Mouse (Mus musculus): Measurements from ENCODE around the gene Ptx3.
A peak's percentile ranks its signal among the peaks of the same experiment; 100 is the strongest.
"Not testable (repeated sequence)": the region's sequence is repeated elsewhere in the genome, so short reads cannot be mapped to it uniquely, and the experiment has no call there.

Ptx3 gene

GRCm38 (mm10) chr3:66219655-66220191 is at the start of gene Ptx3:
Gene Ptx3 (plus strand): TSS chr3:66219910.
- ATAC-seq (ENCODE audit: insufficient number of reproducible peaks, low FRiP score, low TSS enrichment) = no peak

GRCm38 (mm10) chr3:66172907-66173306 is 46.8 kb upstream of the Ptx3 start:
- no peak for ATAC-seq (ENCODE audit: insufficient number of reproducible peaks, low FRiP score, low TSS enrichment)

- no peak for ATAC-seq (ENCODE audit: insufficient number of reproducible peaks, low FRiP score, low TSS enrichment)
Observed at GRCm38 (mm10) chr3:66179647-66180046, 40.1 kb upstream of the Ptx3 start.

GRCm38 (mm10) chr3:66193910-66194562 is 25.7 kb upstream of the Ptx3 start:
- no peak for ATAC-seq (ENCODE audit: insufficient number of reproducible peaks, low FRiP score, low TSS enrichment)

GRCm38 (mm10) chr3:66208836-66209573 is 10.7 kb upstream of the Ptx3 start:
- ATAC-seq (ENCODE audit: insufficient number of reproducible peaks, low FRiP score, low TSS enrichment) = no peak

GRCm38 (mm10) chr3:66213524-66213923 is 6.2 kb upstream of the Ptx3 start:
- no peak for ATAC-seq (ENCODE audit: insufficient number of reproducible peaks, low FRiP score, low TSS enrichment)

GRCm38 (mm10) chr3:66215759-66216158 is 4.0 kb upstream of the Ptx3 start:
- no peak for ATAC-seq (ENCODE audit: insufficient number of reproducible peaks, low FRiP score, low TSS enrichment)

- ATAC-seq (ENCODE audit: insufficient number of reproducible peaks, low FRiP score, low TSS enrichment) = 0 out of 2 replicates have a peak, but pooled peaks have one; percentile 29
Observed at GRCm38 (mm10) chr3:66220554-66221242, 988 bp downstream of the Ptx3 start.

GRCm38 (mm10) chr3:66221243-66221611 is 1.5 kb downstream of the Ptx3 start:
- ATAC-seq (ENCODE audit: insufficient number of reproducible peaks, low FRiP score, low TSS enrichment) = no peak

- no peak for ATAC-seq (ENCODE audit: insufficient number of reproducible peaks, low FRiP score, low TSS enrichment)
Observed at GRCm38 (mm10) chr3:66224931-66225537, 5.3 kb downstream of the Ptx3 start.

- not testable (repeated sequence) for ATAC-seq (ENCODE audit: insufficient number of reproducible peaks, low FRiP score, low TSS enrichment)
Observed at GRCm38 (mm10) chr3:66236234-66236871, 16.6 kb downstream of the Ptx3 start.

- no peak for ATAC-seq (ENCODE audit: insufficient number of reproducible peaks, low FRiP score, low TSS enrichment)
Observed at GRCm38 (mm10) chr3:66240476-66240875, 20.8 kb downstream of the Ptx3 start.

GRCm38 (mm10) chr3:66251842-66252241 is 32.1 kb downstream of the Ptx3 start:
- no peak for ATAC-seq (ENCODE audit: insufficient number of reproducible peaks, low FRiP score, low TSS enrichment)

- ATAC-seq (ENCODE audit: insufficient number of reproducible peaks, low FRiP score, low TSS enrichment) = peak; percentile 46
Observed at GRCm38 (mm10) chr3:66254504-66255105, 34.9 kb downstream of the Ptx3 start.

- no peak for ATAC-seq (ENCODE audit: insufficient number of reproducible peaks, low FRiP score, low TSS enrichment)
Observed at GRCm38 (mm10) chr3:66262319-66262718, 42.6 kb downstream of the Ptx3 start.

GRCm38 (mm10) chr3:66263270-66263669 is 43.6 kb downstream of the Ptx3 start:
- ATAC-seq (ENCODE audit: insufficient number of reproducible peaks, low FRiP score, low TSS enrichment) = no peak
